Mouse (Mus musculus) cortical plate, adult 2 months (tissue): ENCODE measurements around the gene Mrpl16.

Experiments used
- CTCF ChIP-seq: fragments of 200-500 bp; IDR thresholded peaks from 2 replicates; pipeline ENCODE4 v1.5.1; 2011; ENCODE audit warnings: mild to moderate bottlenecking, control low read depth, low read length; ENCODE audit not compliant: insufficient read depth; ENCODE audit errors: extremely low read depth
- POLR2A ChIP-seq: fragments of 200-500 bp; IDR thresholded peaks from 2 replicates; pipeline ENCODE4 v1.6.1; 2011; ENCODE audit warnings: mild to moderate bottlenecking, low read length, control low read depth; ENCODE audit not compliant: insufficient read depth; ENCODE audit errors: extremely low read depth

GRCm38 (mm10) chr19:11808452-11808851 is 38.3 kb downstream of the Mrpl16 start:
- no peak for TF ChIP-seq CTCF
- TF ChIP-seq POLR2A: no peak
